Mouse (Mus musculus) heart, embryonic 13.5 days (tissue): ENCODE measurements around the gene Hcrt. TPM values are rescaled to one million over a fixed set of nuclear protein-coding genes. Genes with fewer than 3 reads are reported as not detected.

Experiments
- ATAC-seq: fragments of 200-750 bp; cut with Nextera tagmentation; 2 replicates; pipeline ENCODE4 v1.8.0; 2017; ENCODE audit warnings: moderate TSS enrichment; ENCODE audit not compliant: insufficient number of reproducible peaks, low FRiP score, low TSS enrichment; ENCODE audit errors: extremely low read depth
- H3K27ac ChIP-seq: fragments of 300-500 bp; sonication (generic); replicated peaks from 2 replicates; pipeline ENCODE4 v1.5.1; 2015; ENCODE audit warnings: moderate library complexity, mild to moderate bottlenecking, inconsistent platforms
- H3K27me3 ChIP-seq: fragments of 300-500 bp; sonication (generic); replicated peaks from 2 replicates; pipeline ENCODE4 v1.6.1; 2015; ENCODE audit warnings: mild to moderate bottlenecking, inconsistent platforms
- H3K36me3 ChIP-seq: fragments of 300-500 bp; sonication (generic); 2 replicates; pipeline ENCODE4 v1.6.1; 2015; ENCODE audit warnings: mild to moderate bottlenecking, inconsistent platforms
- H3K4me1 ChIP-seq: fragments of 300-500 bp; sonication (generic); 2 replicates; pipeline ENCODE4 v1.6.1; 2015; ENCODE audit warnings: inconsistent platforms
- H3K4me2 ChIP-seq: fragments of 300-500 bp; sonication (generic); 2 replicates; pipeline ENCODE4 v1.6.1; 2015; ENCODE audit warnings: inconsistent platforms, mild to moderate bottlenecking, moderate library complexity
- H3K4me3 ChIP-seq: fragments of 300-500 bp; sonication (generic); 2 replicates; pipeline ENCODE4 v1.5.1; 2015; ENCODE audit warnings: moderate library complexity, mild to moderate bottlenecking, inconsistent platforms
- H3K9ac ChIP-seq: fragments of 300-500 bp; sonication (generic); 2 replicates; pipeline ENCODE4 v1.6.1; 2015; ENCODE audit warnings: inconsistent platforms, mild to moderate bottlenecking, moderate library complexity
- H3K9me3 ChIP-seq: fragments of 300-500 bp; sonication (generic); 2 replicates; pipeline ENCODE4 v1.6.1; 2016; ENCODE audit warnings: inconsistent platforms
- WGBS: fragments of 180-500 bp; shearing (Covaris S2); methylation state at CpG from one replicate; pipeline ENCODE4 v1.1.7; 2015; ENCODE audit warnings: mixed read lengths; 5-methylcytosine and 5-hydroxymethylcytosine counted together
- polyA plus RNA-seq: library from polyadenylated mRNA; unstranded; fragments of >200 nt; fragmentation: Nextera tagmentation; extraction: Ambion mirVana; gene quantifications from 2 replicates; pipeline ENCODE4 v1.2.1, GENCODE M21; 2015

Gene Hcrt
- polyA plus RNA-seq, 1 experiment from 2014 or later: not detected

DNA sequence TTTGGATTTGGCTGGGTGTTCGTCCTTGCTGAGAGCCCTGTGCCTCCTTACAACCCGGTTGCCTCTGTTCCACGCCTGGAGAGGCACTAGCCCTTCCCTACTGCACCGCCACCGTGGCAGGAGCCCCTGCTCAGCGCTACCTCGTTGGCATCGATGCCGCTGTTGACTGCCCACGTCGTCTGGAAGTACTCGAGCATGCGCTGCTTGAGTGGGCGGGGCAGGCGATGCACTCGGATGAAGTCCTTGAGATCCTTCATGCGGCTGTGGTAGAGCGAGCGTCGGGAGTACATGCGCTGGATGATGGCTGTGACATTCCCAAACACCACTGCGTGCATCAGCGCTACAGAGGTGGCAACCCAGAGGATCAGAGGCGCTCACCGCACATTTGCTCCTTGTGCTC lies 13.3 kb downstream of the Hcrt start:
- H3K36me3 ChIP-seq: no peaks in the 10 kb centered on the region
- no peak overlapping the region for H3K4me2 ChIP-seq
- no peak overlapping the region for H3K4me3 ChIP-seq
- no peaks in the 10 kb centered on the region for H3K4me1 ChIP-seq
- H3K9me3 ChIP-seq: no peaks in the 10 kb centered on the region
- ATAC-seq: no peak
- no peak overlapping the region for H3K9ac ChIP-seq
- H3K27ac ChIP-seq: no peak overlapping the region
- peaks cover 97% of the 10 kb centered on the region for H3K27me3 ChIP-seq
- 34% methylated on average over 25 of the region's 25 CpGs for WGBS

DNA sequence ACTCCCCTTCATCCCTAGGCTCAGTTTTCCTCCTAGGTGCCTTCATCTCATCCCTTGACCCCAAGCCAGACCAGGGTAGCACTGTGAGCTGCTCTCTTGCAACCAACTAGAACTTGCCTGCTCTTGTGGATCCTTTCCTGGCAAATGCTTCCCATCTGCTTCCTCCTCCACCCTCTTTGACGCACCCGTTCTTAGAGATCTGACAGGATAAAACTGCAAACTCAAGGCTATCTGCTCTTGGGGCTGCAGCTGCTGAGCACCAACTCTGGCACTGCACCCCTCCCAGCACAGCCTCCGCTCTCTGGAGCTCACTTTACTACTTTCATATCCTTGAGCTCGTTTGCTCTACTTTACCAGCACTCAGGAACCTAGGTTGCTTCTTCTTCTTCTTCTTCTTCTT lies 14.1 kb downstream of the Hcrt start:
- Histone ChIP-seq H3K4me3 (no peak overlapping the region), H3K27ac (no peak overlapping the region), H3K27me3 (peaks cover 89% of the 10 kb centered on the region), H3K4me2 (no peak overlapping the region), H3K4me1 (no peaks in the 10 kb centered on the region), H3K36me3 (no peaks in the 10 kb centered on the region), H3K9ac (no peak overlapping the region), H3K9me3 (no peaks in the 10 kb centered on the region)
- WGBS: 59% methylated on average over 4 of the region's 4 CpGs
- ATAC-seq: no peak

DNA sequence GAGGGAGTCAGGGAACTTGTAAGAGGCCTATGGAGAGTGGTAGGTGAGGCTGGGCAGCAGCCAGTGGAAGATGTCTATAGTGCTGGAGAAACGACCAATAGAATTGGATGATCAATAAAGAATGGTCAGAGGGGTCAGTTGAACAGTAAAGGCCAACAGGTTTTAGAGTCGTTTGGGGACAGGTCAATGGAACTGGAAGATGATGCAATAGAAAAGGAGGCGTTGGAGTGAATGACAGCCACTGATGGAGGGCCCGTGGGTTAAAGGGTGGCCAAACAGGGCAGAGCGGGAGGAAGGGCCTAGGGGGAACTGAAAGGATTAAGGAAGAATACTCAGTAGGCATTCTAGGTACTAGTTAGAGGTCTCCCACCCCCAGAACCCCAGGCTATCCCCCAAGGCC lies 15.6 kb downstream of the Hcrt start:
- H3K27me3 ChIP-seq: peaks cover 80% of the 10 kb centered on the region

DNA sequence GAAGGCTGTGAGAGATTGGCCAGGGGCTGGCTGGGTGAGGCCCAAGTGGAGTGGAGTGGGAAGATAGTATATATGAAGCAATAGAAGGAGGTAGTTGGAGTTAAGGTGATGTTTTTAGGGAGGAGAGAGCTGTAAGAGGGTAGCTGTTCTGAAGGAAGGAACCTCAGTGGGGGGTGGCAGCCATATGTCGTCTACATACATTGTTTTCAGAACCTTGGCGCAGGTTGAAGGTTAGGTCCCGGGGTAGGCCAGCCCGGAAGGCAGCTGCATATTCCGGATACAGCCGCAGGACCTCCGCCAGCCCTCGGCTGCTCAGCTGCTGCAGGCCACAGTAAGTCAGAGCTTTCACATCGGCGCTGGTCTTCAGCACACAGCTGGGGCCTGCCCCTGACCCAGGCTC lies 16.2 kb downstream of the Hcrt start:
- Histone ChIP-seq H3K9ac (no peak overlapping the region), H3K36me3 (no peaks in the 10 kb centered on the region), H3K4me3 (no peak overlapping the region), H3K27ac (no peak overlapping the region), H3K4me2 (no peak overlapping the region), H3K9me3 (no peaks in the 10 kb centered on the region), H3K4me1 (no peaks in the 10 kb centered on the region), H3K27me3 (peaks cover 74% of the 10 kb centered on the region)
- 79% methylated on average over 10 of the region's 10 CpGs for WGBS
- ATAC-seq: no peak

More for the DNA sequence above, 15.6 kb downstream of the Hcrt start:
- Histone ChIP-seq H3K4me3 (no peak overlapping the region), H3K36me3 (no peaks in the 10 kb centered on the region), H3K4me1 (no peaks in the 10 kb centered on the region), H3K4me2 (no peak overlapping the region), H3K9me3 (no peaks in the 10 kb centered on the region), H3K9ac (no peak overlapping the region), H3K27ac (no peak overlapping the region)
- ATAC-seq: no peak
- 64% methylated on average over 5 of the region's 5 CpGs for WGBS

DNA sequence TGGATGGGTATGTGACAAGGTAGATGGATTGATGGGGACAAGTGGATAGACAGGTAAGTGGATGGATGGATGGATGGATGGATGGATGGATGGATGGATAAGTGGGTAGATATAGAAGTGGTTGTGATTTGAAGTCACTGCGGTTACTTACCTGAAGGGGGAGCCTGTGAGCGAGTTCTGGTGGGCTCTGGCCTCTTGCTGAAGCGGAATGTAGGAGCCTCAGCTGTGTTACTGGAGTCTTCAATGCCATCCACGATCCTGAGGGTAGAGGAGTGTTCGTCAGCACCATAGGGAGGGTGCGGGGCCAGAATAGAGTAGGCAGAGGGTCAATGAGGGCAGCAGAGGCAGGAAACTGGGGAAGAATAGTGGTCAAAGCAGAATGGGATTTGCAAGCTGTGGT lies 17.6 kb downstream of the Hcrt start:
- Histone ChIP-seq H3K4me1 (no peaks in the 10 kb centered on the region), H3K36me3 (no peaks in the 10 kb centered on the region), H3K4me3 (no peak overlapping the region), H3K27ac (no peak overlapping the region), H3K9me3 (no peaks in the 10 kb centered on the region), H3K9ac (no peak overlapping the region), H3K4me2 (no peak overlapping the region), H3K27me3 (peaks cover 73% of the 10 kb centered on the region)
- ATAC-seq: no peak
- 16% methylated on average over 6 of the region's 6 CpGs for WGBS

DNA sequence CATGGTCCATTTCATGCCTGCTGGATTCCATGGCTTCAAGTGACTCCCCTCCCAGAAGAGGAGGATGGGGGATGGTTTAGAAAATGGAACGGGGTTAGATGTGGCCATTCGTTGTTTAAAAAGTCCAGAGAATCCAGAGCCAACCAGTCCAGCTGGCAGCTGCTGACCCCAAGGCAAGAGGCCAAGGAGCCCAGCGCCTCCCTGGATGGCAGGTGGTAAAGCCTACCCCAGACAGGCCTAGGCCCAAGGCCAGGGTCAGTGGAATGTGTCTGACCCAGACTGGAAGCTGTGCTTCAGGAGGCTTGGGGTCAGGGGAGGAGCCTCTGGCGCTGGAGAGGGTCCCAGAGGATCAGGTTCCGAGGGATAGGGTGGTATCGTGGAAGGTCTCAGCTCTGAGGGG lies 21.4 kb downstream of the Hcrt start:
- Histone ChIP-seq H3K4me3 (no peak overlapping the region), H3K27ac (no peak overlapping the region), H3K4me1 (peaks cover 15% of the 10 kb centered on the region), H3K36me3 (no peaks in the 10 kb centered on the region), H3K27me3 (peaks cover 41% of the 10 kb centered on the region), H3K4me2 (no peak overlapping the region), H3K9me3 (no peaks in the 10 kb centered on the region), H3K9ac (no peak overlapping the region)
- 58% methylated on average over 6 of the region's 6 CpGs for WGBS
- ATAC-seq: no peak

DNA sequence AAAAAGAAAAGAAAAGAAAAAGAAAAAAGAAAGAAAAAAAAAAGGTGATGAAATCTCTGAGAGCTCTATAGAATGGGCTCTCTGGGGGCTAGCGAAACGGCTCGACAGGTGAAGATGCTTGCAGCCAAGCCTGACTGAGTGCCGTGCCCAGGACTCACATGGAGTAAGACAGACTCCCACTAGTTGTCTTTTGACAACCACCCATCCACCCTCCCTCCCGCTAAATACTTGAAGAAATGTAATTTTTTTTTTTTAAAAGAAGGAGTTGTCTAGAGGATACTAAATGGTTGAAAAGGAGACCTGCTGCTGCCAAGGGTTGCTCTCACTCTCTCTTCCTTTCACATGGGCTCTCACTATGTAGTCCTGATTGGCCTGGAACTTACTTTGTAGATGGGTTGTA lies 24.0 kb downstream of the Hcrt start:
- no peaks in the 10 kb centered on the region for H3K9me3 ChIP-seq
- WGBS: 17% methylated on average over 5 of the region's 5 CpGs
- ATAC-seq: no peak
- peak overlapping the region; percentile 81 for H3K4me2 ChIP-seq
- peaks cover 27% of the 10 kb centered on the region for H3K4me1 ChIP-seq
- no peaks in the 10 kb centered on the region for H3K36me3 ChIP-seq
- peak overlapping the region; percentile 83 for H3K27ac ChIP-seq
- peak overlapping the region; percentile 84 for H3K9ac ChIP-seq
- peak overlapping the region; percentile 87 for H3K4me3 ChIP-seq
- H3K27me3 ChIP-seq: peaks cover 23% of the 10 kb centered on the region

DNA sequence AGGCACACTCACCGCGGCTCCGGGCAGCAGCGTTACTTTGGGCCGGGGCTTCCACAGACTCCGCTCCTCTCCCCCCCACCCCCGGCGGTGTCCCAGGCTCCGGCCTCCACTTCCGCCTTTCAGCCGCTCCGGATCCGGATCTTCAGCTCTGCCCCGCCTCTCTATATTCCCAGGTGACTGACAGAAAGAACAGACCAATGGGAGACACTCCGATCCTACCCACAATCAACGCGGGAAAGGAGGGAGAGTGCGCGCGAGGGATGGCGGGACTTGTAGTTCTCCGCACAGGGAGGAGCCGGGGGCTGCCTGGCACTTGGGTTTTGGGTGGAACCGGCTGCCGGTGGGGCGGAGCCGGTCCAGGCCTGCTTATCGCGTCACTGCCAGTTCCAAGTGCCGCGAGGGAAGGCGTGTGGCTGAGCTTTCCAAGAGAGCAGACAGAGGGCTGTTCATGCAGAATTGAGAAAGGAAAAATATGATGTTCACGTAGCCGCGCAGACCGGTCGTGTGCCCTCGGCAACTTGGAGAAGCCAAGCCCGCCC lies 24.6 kb downstream of the Hcrt start, which contains the start of gene Rab5c:
Gene Rab5c, minus strand, starts transcription at position 150 of the 539 bp plus-strand sequence.
- Histone ChIP-seq H3K9me3 (no peaks in the 10 kb centered on the region), H3K9ac (peak within 1 kb of the TSS; percentile 95), H3K36me3 (peaks cover 2% of the 10 kb centered on the region), H3K27me3 (peaks cover 23% of the 10 kb centered on the region), H3K4me1 (peaks cover 27% of the 10 kb centered on the region), H3K4me2 (peak within 1 kb of the TSS; percentile 81), H3K4me3 (peak within 1 kb of the TSS; percentile 87), H3K27ac (peak within 1 kb of the TSS; percentile 83)
- peak; percentile 99 for ATAC-seq
- under 1% methylated on average over 39 of the region's 39 CpGs for WGBS

DNA sequence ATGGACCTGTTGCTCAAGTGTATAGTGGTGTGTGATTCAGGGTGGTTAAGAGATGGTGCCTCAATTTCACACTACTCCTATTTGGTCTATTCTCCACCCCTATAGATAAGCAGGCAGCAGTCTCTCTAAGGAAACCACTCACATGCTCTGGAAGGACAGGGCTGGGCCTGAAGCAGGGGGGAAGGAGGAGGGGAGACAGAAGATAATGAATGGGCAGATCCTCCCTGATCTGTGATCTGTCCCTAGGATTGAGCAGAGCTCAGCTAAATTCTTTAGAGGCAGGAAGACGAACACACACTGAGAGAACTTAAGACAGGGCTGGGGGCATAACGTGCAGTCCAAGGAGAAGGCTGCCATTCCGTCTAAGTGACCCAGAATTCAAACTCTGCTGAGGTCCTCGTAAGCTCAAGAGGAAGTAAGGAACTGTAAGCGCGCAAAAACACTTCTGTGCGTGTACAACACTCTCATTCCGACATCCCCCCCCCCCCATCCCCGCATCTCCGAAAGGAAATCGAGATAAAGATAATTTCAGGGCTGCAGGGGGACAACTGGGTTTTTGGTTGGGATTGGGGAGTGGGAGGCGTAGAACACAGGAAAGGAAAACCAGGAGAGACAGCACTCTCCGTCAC lies 25.5 kb downstream of the Hcrt start:
- Histone ChIP-seq H3K9ac (peak overlapping the region; percentile 95), H3K9me3 (no peaks in the 10 kb centered on the region), H3K4me1 (peaks cover 27% of the 10 kb centered on the region), H3K27ac (peak overlapping the region; percentile 74), H3K27me3 (peaks cover 18% of the 10 kb centered on the region), H3K36me3 (peaks cover 11% of the 10 kb centered on the region), H3K4me3 (peak overlapping the region; percentile 87), H3K4me2 (peak overlapping the region; percentile 81)
- ATAC-seq: no peak
- WGBS: under 1% methylated on average over 13 of the region's 13 CpGs

DNA sequence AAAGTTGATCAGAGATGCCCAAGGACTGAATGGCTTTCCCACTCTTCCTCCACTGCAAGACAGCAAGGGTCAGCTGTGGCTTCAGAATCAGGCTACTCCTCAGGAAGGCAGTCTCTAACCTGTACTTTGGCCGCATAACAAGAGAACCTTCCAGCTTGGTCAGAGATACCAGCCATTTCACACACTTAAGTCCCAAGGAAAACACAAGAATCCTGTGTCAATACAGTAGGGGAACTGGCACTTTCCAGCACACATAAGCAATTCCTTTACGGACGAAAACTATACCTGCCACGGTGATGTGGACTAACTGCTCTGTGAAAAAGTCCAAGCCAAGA lies 26.0 kb downstream of the Hcrt start:
- Histone ChIP-seq H3K4me3 (peak overlapping the region; percentile 87), H3K27ac (peak overlapping the region; percentile 74; the same call in 1 of the 2 replicates), H3K4me1 (peaks cover 27% of the 10 kb centered on the region), H3K9ac (peak overlapping the region; percentile 95), H3K27me3 (peaks cover 18% of the 10 kb centered on the region), H3K9me3 (no peaks in the 10 kb centered on the region), H3K4me2 (peak overlapping the region; percentile 81), H3K36me3 (peaks cover 16% of the 10 kb centered on the region)
- 60% methylated on average over 4 of the region's 4 CpGs for WGBS
- no peak for ATAC-seq

DNA sequence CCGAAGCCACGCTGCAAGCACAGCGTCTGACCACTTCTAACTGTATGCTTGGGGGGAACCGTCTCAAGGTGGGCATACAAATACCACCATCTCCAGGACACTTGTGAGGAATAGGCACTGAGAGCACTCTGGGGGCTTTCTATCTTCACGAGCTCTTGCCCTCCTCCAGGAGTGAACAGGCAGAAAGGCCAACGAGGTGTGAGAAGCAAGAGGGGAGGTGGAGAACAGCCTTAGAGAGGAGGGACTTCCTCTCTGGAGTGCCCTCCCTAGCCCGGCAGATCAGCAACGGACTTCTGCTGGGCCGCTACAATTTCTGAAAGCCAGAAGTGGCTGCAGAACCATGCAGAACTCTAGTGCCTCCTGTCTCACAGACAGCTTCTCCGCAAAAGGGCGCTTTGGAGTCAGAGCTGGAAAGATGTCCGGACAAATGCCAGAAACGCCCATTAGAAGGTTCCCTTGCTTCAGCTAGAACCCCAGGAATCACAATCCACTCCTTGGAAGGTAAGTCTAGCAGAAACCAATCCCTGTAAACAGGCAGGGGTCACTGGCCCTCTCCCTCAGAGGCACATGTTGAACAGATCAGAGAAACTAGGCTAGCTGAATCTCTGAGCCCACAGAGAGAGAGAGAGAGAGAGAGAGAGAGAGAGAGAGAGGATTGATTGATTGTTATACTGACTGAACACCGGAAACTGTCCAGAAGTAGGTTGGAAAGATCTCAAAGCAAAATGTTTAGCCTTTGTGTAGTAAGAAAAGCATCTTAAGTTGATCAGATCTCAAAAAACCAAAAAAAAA lies 26.6 kb downstream of the Hcrt start:
- 60% methylated on average over 14 of the region's 14 CpGs for WGBS
- Histone ChIP-seq H3K9ac (peak overlapping the region; percentile 95), H3K9me3 (no peaks in the 10 kb centered on the region), H3K4me1 (peaks cover 27% of the 10 kb centered on the region), H3K27ac (peak overlapping the region; percentile 74), H3K4me2 (peak overlapping the region; percentile 81), H3K36me3 (peaks cover 18% of the 10 kb centered on the region), H3K4me3 (peak overlapping the region; percentile 87), H3K27me3 (peaks cover 14% of the 10 kb centered on the region)
- ATAC-seq: no peak
